Mouse (Mus musculus) neutrophil, adult 5-6 weeks (primary cell): Measurements from ENCODE around the gene 9330182O14Rik. TPM values are rescaled to one million over a fixed set of nuclear protein-coding genes. Genes with fewer than 3 reads are reported as not detected.

Experiments used
- ATAC-seq: fragments of 151-379, 151-347 bp; 2 replicates; pipeline ENCODE4 v1.8.0; 2017; ENCODE audit warnings: mild to moderate bottlenecking, moderate TSS enrichment; ENCODE audit not compliant: insufficient number of reproducible peaks, poor library complexity, low FRiP score, severe bottlenecking; ENCODE audit errors: extremely low read depth
- total RNA-seq: library from RNA; stranded (forward); fragments of 200-1000 nt; gene quantifications from 2 replicates; pipeline ENCODE4 v1.2.3, GENCODE M21; 2017

Gene 9330182O14Rik
- total RNA-seq, 1 experiment from 2014 or later: not detected

- no peak for ATAC-seq
These were observed 45.3 kb downstream of the 9330182O14Rik start for GRCm38 (mm10) chr15:40179423-40179822.

GRCm38 (mm10) chr15:40187017-40187416 is 52.9 kb downstream of the 9330182O14Rik start:
- ATAC-seq: no peak
